Mouse (Mus musculus) bone marrow, adult 2 months (tissue): ENCODE data around the gene Snx13.

Experiments used
- CTCF ChIP-seq: fragments of 200-500 bp; IDR thresholded peaks from 2 replicates; pipeline ENCODE4 v1.5.1; 2011; ENCODE audit warnings: low read length, control low read depth; ENCODE audit not compliant: control insufficient read depth, insufficient read depth
- POLR2A ChIP-seq: fragments of 200-500 bp; IDR thresholded peaks from 2 replicates; pipeline ENCODE4 v1.6.1; 2011; ENCODE audit warnings: low read depth, mild to moderate bottlenecking, control low read depth, low read length, borderline replicate concordance; ENCODE audit not compliant: control insufficient read depth

DNA sequence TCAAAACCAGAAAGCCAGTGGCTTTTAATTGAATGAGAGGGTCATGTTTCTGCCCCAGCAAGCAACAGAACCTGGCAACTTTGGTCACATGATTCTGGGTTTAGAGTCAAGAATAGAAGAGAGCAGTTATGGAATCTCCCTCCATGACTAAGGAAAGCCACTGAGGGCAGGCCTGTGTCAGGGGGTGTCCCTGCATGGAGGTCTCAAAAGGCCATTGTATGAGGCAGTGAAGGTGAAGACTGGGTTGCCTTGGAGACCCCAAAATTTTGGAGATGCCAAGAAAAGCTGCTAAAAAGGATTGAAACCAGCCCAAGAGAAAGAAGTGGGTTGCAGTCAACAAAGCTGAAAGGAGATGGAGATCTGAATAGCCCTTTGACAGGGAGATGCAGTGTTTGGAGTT, 41.2 kb upstream of the Snx13 start:
- TF ChIP-seq CTCF (no peak), POLR2A (no peak)
